Mouse (Mus musculus): ENCODE measurements around the gene Brd2.

Gene Brd2

DNA sequence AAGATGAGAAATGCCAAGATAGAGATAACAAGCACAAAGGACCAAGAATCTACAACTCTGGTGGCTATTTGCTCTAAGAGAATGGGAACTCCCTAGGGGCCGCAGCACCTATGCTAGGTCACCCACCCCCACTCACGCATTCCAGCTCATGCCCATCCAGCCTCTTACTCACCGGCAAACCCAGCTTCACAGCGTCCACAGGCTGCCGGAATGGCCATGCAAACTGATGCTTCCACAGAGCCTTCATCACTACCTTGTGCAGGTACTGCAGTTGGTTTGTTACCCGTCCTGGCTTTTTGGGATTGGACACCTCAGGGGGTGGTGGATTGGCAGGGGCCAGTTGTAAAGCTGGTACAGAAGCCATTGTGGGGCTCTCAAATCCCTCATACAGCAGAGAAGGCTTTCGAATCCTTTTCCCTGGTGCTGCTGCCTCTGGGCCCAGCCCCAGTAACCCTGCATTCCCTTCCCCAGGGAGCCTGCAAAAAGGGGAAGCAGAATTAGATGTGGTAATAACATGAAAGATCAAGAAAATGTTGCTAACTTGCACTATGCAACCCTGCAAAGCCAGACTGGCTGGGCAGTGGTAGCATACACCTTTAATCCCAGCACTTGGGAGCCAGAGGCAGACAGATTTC, 5.6 kb downstream of the Brd2 start:
- no peak for DNase-seq (ENCODE audit: low read depth in 2 of 2, low spot score in 2 of 2)

DNA sequence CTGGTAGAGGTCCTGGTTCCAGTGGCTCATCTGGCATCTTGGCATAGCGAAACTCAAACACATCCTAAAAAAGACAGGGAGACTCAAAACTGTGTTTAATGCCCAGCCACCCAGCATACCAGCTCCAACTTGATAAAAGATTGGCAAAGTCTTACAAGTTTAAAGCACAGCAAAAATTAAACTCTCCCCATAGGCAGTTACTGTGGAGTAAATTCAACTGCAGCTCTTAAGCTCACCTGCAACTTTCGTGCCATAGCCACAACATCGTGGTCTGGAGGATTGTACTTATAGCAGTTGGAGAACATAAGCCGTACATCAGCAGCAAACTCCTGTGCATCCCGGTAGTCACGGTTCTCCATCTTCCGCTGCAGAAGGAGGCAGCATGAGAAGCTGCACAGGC, 8.3 kb downstream of the Brd2 start:
- DNase-seq (ENCODE audit: low read depth in 2 of 2, low spot score in 2 of 2), result no peak

- no peak for DNase-seq (ENCODE audit: low read depth in 2 of 2, low spot score in 2 of 2)
Measured at GRCm38 (mm10) chr17:34110309-34110708, 12.1 kb downstream of the Brd2 start.

GRCm38 (mm10) chr17:34109806-34110195, 12.6 kb downstream of the Brd2 start:
- no peak for DNase-seq (ENCODE audit: low read depth in 2 of 2, low spot score in 2 of 2)

DNA sequence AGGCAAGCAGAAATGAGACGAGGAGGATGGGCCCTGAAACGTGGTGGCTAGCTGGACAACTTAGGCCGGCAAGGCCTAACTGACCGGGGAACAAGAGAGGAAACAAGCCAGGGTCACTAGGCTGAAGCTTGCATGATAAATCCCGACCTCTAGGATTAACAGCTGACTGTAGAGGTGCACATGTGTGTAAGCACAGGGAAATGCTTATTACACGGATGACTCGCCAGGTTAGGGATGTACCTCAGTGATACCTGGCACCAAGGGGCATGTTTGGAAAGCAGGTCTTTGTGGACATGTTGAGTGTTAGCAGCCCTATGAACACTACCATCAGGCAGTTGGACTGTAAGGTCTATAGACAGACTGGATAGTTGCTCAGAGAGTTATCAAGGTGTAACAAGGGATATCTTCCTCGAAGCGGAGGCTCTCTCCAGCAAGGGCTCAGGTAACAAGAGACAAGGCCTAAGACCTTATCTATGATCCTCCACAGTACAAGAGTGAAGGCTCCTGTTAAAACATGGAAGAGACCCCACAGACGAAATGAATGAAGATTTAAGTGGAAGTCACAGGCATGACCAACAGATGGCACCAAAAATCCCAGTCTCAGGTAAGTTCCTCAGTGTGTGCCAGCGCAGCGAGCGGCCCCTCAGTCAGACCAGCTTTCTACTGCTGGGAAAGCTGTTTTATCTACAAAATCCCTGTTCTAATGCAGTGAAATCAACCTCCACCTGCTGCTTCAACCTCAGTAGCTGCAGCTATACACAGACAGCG, 13.2 kb downstream of the Brd2 start:
- DNase-seq (ENCODE audit: low read depth in 2 of 2, low spot score in 2 of 2), result peak in 1 of 2 experiments; percentile 48

DNA sequence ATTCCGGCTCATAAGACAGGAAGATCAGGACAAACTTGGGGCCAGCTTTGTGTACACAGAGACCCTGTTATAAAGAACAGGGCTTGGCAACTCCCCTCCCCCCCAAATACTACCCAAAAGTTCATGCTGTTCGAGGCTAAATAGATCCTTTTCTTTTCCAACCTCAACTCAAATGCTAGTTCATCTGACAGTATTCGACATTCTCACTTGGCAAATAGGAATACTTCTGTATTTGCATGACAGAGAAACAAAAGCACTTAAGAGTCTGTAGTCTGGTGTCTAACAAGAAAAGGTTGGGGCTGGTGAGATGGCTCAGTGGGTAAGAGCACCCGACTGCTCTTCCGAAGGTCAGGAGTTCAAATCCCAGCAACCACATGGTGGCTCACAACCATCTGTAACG, 14.0 kb downstream of the Brd2 start:
- no peak for DNase-seq (ENCODE audit: low read depth in 2 of 2, low spot score in 2 of 2)

DNA sequence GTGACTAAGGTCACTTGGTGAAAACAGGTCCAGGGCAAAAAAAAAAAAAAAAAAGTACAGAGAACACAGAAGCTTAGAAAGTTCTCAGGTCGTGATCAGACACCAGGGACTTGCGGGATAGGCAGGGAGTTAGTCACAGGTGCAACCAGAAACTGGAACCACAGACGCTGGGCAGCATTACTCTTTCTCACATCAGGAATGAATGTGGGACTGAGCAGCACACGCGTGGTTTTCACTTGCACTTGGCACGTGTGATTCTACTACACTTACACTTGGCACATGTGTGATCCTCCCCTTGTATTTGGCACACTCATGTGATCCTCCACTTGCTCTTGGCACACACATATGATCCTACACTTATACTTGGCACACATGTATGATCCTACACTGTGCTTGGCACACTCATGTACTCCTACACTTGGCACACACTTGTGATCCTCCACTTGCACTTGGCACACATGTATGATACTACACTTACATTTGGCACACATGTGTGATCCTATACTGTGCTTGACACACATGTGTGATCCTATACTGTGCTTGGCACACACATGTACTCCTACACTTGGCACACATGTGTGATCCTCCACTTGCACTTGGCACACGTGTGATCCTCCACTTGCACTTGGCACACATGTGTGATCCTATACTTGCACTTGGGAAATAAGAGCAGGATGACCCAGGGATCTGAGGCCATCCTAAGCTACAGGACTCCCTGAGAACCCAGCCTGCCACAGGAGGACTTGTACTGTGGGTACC, 15.1 kb downstream of the Brd2 start:
- no peak for DNase-seq (ENCODE audit: low read depth in 2 of 2, low spot score in 2 of 2)

- DNase-seq (ENCODE audit: low read depth in 2 of 2, low spot score in 2 of 2), result no peak
Measured at GRCm38 (mm10) chr17:34106555-34106954, 15.9 kb downstream of the Brd2 start.

DNA sequence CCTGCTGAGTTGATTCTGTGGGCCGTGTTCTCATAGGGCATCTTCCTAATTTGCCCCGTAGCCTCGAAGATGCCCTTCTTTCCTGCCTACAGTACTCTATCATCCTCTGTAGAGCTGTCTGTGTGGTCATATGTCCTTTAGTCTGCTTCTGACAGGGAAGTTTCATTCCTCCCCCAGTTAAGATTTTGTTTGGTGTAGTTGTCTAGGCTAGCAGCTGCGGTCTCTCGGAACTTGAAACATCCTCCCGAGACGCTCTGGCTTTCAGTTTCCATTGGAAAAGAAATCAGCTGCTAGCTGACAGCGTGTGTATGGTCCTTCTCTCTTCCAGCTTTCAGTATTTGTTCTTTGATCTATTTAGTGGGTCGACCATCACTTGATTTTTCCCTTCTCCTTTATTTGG, 17.6 kb downstream of the Brd2 start:
- no peak for DNase-seq (ENCODE audit: low read depth in 2 of 2, low spot score in 2 of 2)

GRCm38 (mm10) chr17:34102831-34103230, 19.6 kb downstream of the Brd2 start:
- DNase-seq (ENCODE audit: low read depth in 2 of 2, low spot score in 2 of 2), result peak in 1 of 2 experiments; percentile 33

DNA sequence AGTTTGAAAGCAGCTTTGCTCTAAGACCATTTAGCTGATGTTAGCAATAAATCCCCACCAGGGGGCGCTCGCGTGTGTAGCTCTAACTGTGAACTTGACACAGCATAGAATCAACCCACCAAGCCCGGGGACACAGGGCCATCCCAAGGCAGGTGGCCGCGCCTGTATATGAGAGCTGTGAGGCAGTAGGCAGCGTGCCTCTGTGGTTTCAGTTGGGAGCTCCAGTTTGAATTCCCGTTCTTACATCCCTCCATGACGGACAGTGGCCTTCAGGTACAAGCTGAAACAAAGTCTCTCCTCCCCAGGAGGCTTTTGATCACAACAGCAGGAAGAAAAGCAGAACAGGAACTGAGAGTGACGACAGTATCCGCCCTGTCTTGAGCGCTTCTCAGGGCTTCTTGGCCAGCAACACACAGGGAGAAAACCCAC, 20.8 kb downstream of the Brd2 start:
- peak; percentile 96 to 98 for DNase-seq (ENCODE audit: low read depth in 2 of 2, low spot score in 2 of 2)

GRCm38 (mm10) chr17:34101185-34101584, 21.2 kb downstream of the Brd2 start:
- no peak for DNase-seq (ENCODE audit: low read depth in 2 of 2, low spot score in 2 of 2)

GRCm38 (mm10) chr17:34099531-34099930, 22.9 kb downstream of the Brd2 start:
- DNase-seq (ENCODE audit: low read depth in 2 of 2, low spot score in 2 of 2), result no peak

- no peak for DNase-seq (ENCODE audit: low read depth in 2 of 2, low spot score in 2 of 2)
Measured at GRCm38 (mm10) chr17:34098709-34099479, 23.5 kb downstream of the Brd2 start.

DNA sequence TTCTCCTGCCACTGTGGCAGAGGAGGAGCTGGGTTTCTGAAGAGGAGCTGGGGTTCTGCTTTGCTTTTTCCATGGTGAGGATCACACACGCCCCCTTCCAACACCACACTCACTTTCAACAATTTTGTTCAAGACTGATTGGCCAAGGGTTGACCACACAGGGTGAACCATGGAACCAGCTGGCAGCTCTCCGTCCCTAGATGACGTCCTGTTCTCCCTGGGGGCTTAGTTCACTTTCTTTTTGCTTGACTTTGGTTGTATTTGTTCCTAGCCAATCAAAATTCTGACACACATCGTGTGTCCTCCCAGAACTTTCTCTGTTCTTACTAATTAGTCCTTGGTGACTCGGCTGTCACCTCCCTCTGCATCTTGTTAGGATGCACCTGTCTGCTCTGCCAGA, 25.2 kb downstream of the Brd2 start:
- DNase-seq (ENCODE audit: low read depth in 2 of 2, low spot score in 2 of 2), result no peak

DNA sequence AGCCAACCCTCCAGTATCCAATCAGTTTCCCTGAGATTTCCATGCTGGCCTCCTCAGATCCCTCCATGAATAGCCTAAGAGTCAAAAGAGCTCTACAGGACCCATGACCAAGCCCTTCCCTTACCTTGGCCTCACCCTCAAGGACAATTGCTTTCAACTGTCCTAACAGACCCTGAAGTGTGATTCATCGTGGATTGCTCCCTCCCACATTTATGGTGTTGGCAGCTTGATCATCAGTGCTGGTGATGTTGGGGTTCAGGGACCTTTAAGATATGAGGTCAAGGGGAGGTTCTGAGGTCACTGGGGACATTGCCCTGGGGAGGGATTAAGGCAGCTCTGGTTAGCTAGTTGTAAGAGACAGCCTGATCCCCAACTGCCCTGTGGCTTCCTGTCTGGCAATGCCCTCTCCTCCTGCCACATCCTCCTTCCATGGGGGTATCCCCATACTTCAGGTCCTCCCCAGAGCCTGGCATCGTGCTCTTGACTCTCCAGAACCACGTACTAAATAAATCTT, 25.9 kb downstream of the Brd2 start:
- no peak for DNase-seq (ENCODE audit: low read depth in 2 of 2, low spot score in 2 of 2)

DNA sequence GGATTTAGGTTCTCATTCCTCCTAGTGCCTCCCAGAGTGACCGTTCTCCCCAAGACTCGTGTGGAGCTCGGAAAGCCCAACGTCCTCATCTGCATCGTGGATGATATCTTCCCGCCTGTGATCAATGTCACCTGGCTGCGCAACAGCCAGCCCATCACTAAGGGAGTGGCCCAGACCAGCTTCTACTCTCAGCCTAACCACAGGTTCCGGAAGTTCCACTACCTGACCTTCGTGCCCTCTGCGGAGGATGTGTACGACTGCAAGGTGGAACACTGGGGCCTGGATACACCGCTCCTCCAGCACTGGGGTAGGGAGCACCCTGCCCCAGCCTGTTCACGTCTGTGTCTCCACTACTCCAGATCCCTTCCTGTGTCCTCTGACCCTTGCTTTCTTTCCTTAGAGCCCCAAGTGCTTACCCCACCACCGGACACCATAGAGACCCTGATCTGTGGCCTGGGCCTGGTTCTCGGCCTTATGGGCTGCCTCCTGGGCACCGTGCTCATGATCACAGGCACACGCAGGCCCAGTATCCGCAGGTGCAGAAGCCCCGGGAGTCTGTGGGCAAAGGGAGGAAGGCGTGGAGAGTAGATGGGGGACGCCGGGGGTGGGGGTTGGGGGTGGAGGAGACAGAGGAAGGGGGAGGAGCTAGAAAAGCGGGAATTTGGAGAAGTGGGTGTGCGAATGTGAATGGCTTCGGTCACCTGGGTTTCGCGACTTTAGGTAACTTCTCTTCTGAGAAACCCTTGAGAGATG, 28.0 kb downstream of the Brd2 start:
- DNase-seq (ENCODE audit: low read depth in 2 of 2, low spot score in 2 of 2), result no peak

- no peak for DNase-seq (ENCODE audit: low read depth in 2 of 2, low spot score in 2 of 2)
Measured at GRCm38 (mm10) chr17:34093199-34093874, 29.1 kb downstream of the Brd2 start.

DNA sequence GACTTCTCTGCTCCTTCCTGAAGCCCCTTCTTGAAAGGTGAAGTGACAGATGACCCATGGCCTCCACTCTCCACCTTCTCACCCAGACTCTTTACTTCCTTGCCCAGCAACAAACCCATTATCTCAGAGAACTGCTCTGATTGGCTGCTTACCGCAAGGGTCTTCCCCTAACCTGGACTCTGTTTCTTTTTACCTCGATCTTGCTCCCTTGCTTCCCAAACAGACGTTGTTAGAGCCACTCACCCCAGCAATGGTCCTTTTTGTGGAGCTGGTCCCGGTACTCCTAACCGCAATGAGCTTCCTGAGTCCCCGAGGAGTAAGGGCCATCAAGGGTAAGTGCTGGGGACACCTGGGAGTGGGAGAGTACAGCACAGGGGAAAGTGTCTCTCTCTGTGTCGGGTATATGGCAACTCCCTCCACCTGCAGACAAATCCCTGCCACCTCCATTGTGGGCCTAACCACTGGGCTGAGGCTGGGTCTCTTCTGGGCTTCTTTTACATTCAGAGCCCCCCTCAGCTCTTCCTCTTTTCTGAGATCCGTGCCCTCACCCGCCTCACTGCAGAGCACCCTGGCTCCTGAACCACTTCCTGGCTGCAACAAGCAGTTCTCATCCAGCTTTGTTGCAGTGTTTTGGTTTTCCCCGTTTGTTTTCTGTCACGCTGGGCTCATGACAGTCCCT, 30.1 kb downstream of the Brd2 start, which contains the start of gene H2-Oa:
Gene H2-Oa (plus strand): TSS at position 144 of the 679 bp plus-strand sequence.
- DNase-seq (ENCODE audit: low read depth in 2 of 2, low spot score in 2 of 2), result peak in 1 of 2 experiments; percentile 35

All from CD8-positive naive resting alpha-beta T cell, adult 2 months (primary cell).